Mouse (Mus musculus) retina, postnatal 7 days (tissue): ENCODE data around the gene Gm20837.
"Not testable (repeated sequence)": the region's sequence is repeated elsewhere in the genome, so short reads cannot be mapped to it uniquely, and the experiment has no call there.

Source experiments
- DNase-seq: peaks from one replicate; pipeline ENCODE4 v3.0.0-alpha.2; 2012; ENCODE audit warnings: low read depth, low spot score

The Gm20837 gene

DNA sequence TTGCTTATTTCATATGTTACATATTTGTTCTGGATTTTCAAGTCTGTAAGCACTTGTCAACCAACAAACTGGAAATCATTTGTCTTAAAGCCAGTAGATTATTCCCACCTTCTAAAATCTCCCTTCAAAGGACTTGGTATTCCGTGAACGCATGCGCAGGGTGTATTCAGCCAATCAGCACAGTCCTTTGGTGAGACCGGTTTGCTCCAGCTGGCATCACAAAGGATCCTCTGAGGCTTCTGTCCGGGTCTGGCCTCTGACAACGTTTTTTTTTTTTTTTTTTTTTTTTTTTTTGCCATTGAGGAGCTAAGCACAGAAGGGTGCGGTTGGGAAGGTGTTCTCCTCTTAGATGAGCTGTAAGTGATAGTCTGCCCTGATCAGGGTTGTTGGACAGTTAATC is at the start of gene Gm20837:
Gene Gm20837, plus strand, starts transcription at position 301 of the 400 bp plus-strand sequence.
- DNase-seq = not testable (repeated sequence)
